Mouse (Mus musculus): Measurements from ENCODE around the gene Cyb561d2.
A peak's percentile ranks its signal among the peaks of the same experiment; 100 is the strongest.

The Cyb561d2 gene

GRCm38 (mm10) chr9:107521711-107522399 lies 20.1 kb downstream of the Cyb561d2 start:
- DNase-seq (ENCODE audit: low spot score): no peak

DNA sequence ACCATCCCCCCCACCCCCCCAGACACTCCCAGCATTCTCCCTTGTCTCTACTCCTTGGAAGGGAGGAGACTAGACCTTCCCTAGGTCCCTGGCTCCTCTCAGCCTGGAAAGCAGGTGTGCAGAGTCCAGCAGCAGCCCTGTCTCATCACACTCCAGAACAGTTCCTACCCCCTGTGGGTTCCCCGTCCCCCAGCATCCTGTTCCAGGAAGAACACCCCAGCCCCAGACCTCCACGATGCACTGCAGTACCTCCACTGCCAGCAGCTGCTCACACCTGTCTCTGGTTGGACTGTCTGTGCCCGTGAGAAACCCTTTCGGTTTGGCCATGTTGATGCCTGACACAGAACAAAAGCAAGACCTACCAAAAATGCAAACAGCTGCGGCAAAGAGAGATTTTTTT lies 20.8 kb downstream of the Cyb561d2 start:
- DNase-seq (ENCODE audit: low spot score): no peak

- no peak for DNase-seq (ENCODE audit: low spot score)
Observed at GRCm38 (mm10) chr9:107520331-107520730, 21.7 kb downstream of the Cyb561d2 start.

- peak; percentile 90 for DNase-seq (ENCODE audit: low spot score)
Observed at GRCm38 (mm10) chr9:107514303-107514955, 27.6 kb downstream of the Cyb561d2 start.

GRCm38 (mm10) chr9:107512326-107512725 lies 29.7 kb downstream of the Cyb561d2 start:
- no peak for DNase-seq (ENCODE audit: low spot score)

DNA sequence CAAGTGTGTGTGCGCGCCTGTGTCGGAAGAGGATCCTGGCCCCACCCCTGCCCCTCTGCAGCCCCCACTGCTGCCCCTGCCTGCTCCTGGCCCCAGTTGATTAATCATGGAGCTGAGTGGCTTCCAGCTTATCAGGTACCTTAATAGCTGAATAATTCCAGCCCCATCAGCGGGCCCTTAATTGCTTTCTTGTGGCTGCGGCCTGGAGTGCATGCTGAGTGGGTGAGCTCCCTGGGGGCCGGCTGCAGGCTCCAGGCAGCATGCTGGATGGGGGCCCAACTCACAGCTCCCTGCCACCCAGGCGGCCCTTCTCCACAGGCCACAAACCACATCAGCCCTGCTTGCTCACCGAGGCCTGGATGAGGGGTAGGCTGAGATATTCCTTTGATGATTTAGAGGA lies 30.6 kb downstream of the Cyb561d2 start:
- no peak for DNase-seq (ENCODE audit: low spot score)

DNA sequence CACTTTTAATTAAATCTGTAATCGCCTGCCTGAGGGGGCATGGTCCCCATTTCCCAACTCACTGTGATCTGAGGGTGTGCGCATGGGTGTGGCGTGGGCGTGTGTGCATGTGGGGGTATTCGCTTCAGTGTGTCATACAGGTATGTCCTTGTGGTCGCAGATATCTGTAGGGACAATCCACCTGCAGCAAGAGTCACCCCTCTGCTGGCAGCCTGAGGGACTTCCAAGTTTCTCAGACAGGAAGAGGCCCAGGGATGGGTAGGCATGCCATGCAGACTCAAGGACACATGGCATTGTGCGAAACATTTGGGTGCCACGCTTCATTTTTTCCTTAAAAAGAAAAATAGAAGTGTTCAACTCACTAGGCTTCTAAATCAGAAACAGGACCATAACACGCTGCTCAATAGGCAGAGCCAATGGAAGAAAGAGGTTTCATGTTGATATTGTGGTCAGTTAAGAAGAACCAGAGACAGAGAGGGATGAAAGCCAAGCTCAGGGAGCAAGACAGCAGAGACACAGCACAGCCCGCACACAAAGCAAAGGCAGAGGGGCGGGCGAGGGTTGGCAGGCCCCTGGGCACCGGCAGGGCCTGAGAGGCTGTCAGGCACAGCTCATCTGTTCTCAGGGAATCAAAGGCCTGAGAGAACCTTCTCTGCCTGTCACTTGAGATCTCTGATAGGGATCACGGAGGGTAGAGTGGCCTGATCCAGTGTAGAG lies 31.5 kb downstream of the Cyb561d2 start:
- no peak for DNase-seq (ENCODE audit: low spot score)

GRCm38 (mm10) chr9:107508266-107508665 lies 33.7 kb downstream of the Cyb561d2 start:
- DNase-seq (ENCODE audit: low spot score): no peak

GRCm38 (mm10) chr9:107504662-107505537 lies 37.1 kb downstream of the Cyb561d2 start:
- no peak for DNase-seq (ENCODE audit: low spot score)

GRCm38 (mm10) chr9:107502131-107502846 lies 39.7 kb downstream of the Cyb561d2 start:
- DNase-seq (ENCODE audit: low spot score): no peak

DNA sequence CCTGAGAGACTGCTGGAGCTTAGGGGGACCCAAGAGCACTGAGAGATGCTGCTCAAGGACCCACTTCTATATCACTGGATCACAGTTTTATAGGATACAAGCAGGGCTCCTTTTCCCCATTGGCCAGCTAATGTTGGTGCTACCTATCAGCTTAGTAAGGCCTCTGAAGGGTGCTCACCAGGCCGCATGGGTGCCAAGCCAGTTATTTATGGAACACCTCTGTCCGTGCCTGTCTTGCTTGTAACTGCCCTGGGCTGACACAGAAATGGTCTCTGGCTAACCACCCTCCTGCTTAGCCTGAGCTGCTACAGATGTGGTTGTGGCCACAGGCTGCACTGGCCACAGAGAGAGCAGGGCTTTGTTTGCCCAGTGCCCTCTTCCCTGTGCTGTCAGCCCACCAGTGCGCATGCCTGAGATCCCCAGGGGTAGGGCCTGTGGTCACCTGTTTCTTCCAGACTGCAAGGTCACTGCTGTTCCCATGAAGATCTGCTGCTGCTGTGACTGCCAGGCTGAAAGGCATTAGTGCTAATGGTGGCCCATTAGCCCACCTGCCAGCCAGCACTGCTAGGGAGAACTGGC lies 41.2 kb downstream of the Cyb561d2 start:
- no peak for DNase-seq (ENCODE audit: low spot score)

- DNase-seq (ENCODE audit: low spot score): no peak
Observed at GRCm38 (mm10) chr9:107496359-107496758, 45.6 kb downstream of the Cyb561d2 start.

GRCm38 (mm10) chr9:107494238-107494637 lies 47.8 kb downstream of the Cyb561d2 start:
- no peak for DNase-seq (ENCODE audit: low spot score)

GRCm38 (mm10) chr9:107493511-107493910 lies 48.5 kb downstream of the Cyb561d2 start:
- DNase-seq (ENCODE audit: low spot score): no peak

DNA sequence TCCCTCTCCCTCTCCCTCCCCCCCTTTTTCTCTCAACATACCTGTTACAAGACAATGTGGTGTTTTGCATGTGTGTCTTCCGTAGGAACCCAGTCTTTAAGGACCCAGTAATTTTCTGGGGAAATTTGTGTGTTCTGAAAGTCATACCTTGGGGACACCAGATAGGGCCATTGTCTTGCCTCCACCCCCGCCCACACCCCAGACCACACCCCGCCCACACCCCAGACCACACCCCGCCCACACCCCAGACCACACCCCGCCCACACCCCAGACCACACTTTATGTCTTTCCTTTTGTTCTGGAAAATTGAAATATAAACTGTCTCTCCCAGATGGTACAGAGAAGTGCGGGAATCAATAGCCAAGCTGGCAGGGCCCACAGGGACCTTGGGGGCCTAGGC lies 51.4 kb downstream of the Cyb561d2 start:
- DNase-seq (ENCODE audit: low spot score): no peak

DNA sequence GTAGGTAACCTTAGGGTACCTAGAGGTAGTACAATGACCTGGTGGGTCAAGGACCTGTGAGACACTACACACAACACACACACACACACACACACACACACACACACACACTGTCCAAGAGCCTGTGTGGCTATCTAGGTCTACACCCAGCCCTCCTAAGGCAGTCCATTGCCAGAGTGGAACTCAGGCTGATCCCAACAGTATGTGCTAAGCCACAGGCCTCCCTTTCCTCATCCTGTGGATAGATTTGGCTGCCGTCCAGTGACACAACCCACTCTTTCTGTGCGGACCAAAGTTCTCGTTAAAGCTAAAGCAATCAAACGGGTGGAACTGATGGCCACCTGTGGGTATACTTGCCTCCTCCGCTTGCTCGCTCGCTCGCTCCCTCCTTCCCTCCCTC lies 51.8 kb downstream of the Cyb561d2 start:
- no peak for DNase-seq (ENCODE audit: low spot score)

Measured in embryo, embryonic 10.5 days (tissue).